Mouse (Mus musculus) hindbrain, postnatal 0 days (tissue): Measurements from ENCODE around the gene Tmprss13. TPM values are rescaled to one million over a fixed set of nuclear protein-coding genes. Genes with fewer than 3 reads are reported as not detected.
A peak's percentile ranks its signal among the peaks of the same experiment; 100 is the strongest.

Source experiments
- ATAC-seq: fragments of 200-750 bp; cut with Nextera tagmentation; 2 replicates; pipeline ENCODE4 v1.8.0; 2017; ENCODE audit warnings: mild to moderate bottlenecking, moderate TSS enrichment, moderate library complexity
- DNase-seq: peaks from one replicate; pipeline ENCODE4 v3.0.0-alpha.2; 2015; ENCODE audit warnings: low spot score
- H3K27ac ChIP-seq: fragments of 300-500 bp; sonication (generic); 2 replicates; pipeline ENCODE4 v1.5.1; 2014; ENCODE audit warnings: mild to moderate bottlenecking
- H3K27me3 ChIP-seq: fragments of 300-500 bp; sonication (generic); 2 replicates; pipeline ENCODE4 v1.6.1; 2014; ENCODE audit warnings: low read length, mixed read lengths; ENCODE audit not compliant: insufficient read depth
- H3K36me3 ChIP-seq: fragments of 300-500 bp; sonication (generic); 2 replicates; pipeline ENCODE4 v1.6.1; 2014; ENCODE audit warnings: low read length, mixed read lengths; ENCODE audit not compliant: insufficient read depth
- H3K4me1 ChIP-seq: fragments of 300-500 bp; sonication (generic); 2 replicates; pipeline ENCODE4 v1.6.1; 2014; ENCODE audit warnings: antibody characterized with exemption, low read length, mixed read lengths; ENCODE audit not compliant: insufficient read depth
- H3K4me2 ChIP-seq: fragments of 300-500 bp; sonication (generic); 2 replicates; pipeline ENCODE4 v1.6.1; 2014; ENCODE audit warnings: low read depth, mild to moderate bottlenecking, low read length, moderate library complexity, mixed read lengths
- H3K4me3 ChIP-seq: fragments of 300-500 bp; sonication (generic); 2 replicates; pipeline ENCODE4 v1.5.1; 2014; ENCODE audit warnings: low read length
- H3K9ac ChIP-seq: fragments of 300-500 bp; sonication (generic); replicated peaks from 2 replicates; pipeline ENCODE4 v1.6.1; 2014; ENCODE audit warnings: mild to moderate bottlenecking, low read length, moderate library complexity, mixed read lengths
- H3K9me3 ChIP-seq: fragments of 300-500 bp; sonication (generic); 2 replicates; pipeline ENCODE4 v1.6.1; 2016; ENCODE audit warnings: low read length, mixed read lengths
- CTCF ChIP-seq: IDR thresholded peaks from 2 replicates; pipeline ENCODE4 v1.5.1; 2016; ENCODE audit warnings: antibody characterized with exemption, control low read depth, low read depth
- WGBS: fragments of 180-500 bp; shearing (Covaris S2); extraction: QIAGEN DNeasy Blood & Tissue Kit; methylation state at CpG from one replicate; pipeline ENCODE4 v1.1.7; 2014; 5-methylcytosine and 5-hydroxymethylcytosine counted together
- polyA plus RNA-seq: library from polyadenylated mRNA; unstranded; fragments of >200 nt; fragmentation: Nextera tagmentation; extraction: Ambion mirVana; gene quantifications from 2 replicates; pipeline ENCODE4 v1.2.1, GENCODE M21; 2015
- total RNA-seq: library from RNA; depleted of rRNA; stranded (reverse); fragments of >200 nt; gene quantifications from 2 replicates; pipeline ENCODE4 v1.2.3, GENCODE M21; 2014; rRNA removed

Gene Tmprss13
- total and polyA plus RNA-seq, 2 experiments from 2014 or later = not detected

DNA sequence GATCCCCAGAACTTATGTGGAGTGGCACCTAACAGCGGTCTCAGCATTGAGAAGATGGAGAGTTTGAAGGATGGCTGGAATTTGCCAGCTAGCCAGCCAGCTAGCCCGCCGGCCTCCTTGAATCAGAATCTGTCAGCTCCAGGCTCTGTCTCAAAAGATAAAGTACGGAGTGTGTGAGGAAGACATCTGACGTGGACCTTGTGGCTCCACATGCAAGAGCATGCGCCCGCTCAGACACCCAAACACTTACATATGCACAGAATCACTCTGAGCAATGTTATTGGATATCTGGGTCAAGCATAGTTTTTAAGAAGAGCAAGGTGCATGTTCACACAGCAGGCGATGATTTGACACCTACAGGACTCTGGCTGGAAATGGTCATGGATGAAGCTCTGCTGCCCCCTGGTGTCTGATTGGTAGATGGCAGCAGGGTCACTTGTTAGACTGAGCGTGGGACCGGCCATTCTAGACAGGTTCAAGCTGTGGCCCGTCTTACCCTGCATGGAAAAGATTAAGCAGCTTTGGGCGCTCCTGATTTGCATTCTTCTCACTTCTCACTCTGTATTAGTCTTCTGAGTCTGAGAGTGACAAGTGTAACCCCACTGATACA, 69.6 kb downstream of the Tmprss13 start:
- 0 out of 2 replicates have a peak, but pooled peaks cover 13% of the 10 kb centered on the region for H3K36me3 ChIP-seq
- 38% methylated on average over 12 of the region's 12 CpGs for WGBS
- peak; percentile 90 for DNase-seq
- no peak overlapping the region for H3K4me3 ChIP-seq
- TF ChIP-seq CTCF = peak; percentile 99
- no peaks in the 10 kb centered on the region for H3K9me3 ChIP-seq
- ATAC-seq = peak; percentile 82
- no peaks in the 10 kb centered on the region for H3K4me1 ChIP-seq
- no peak overlapping the region for H3K27ac ChIP-seq
- no peaks in the 10 kb centered on the region for H3K27me3 ChIP-seq
- H3K4me2 ChIP-seq = no peak overlapping the region
- H3K9ac ChIP-seq = no peak overlapping the region

- 85% methylated on average over 8 of the region's 8 CpGs for WGBS
- no peak for ATAC-seq
Measured at GRCm38 (mm10) chr9:45389596-45389995, 70.7 kb downstream of the Tmprss13 start.

DNA sequence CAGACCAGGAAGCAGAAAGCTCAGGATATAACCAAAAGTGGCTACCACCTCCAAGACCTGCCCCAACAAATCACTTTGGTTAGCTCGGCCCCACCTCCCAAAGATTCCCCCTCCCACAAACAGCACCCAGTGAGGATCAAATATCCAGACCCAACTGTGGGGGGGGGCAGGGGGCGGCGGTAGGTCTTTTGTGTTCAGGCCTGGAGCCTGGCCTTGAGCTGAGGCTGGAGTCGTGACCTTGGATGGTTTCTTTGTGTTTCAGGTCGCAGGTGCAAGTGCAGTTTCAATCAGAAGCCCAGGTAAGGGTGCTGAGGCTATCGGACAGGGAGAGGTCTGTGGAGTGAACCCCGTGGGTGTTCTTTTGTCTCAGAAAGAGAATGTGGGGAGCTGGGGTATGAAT, 72.4 kb downstream of the Tmprss13 start:
- no peak for ATAC-seq
- Histone ChIP-seq H3K36me3 (peaks cover 24% of the 10 kb centered on the region; the same call in 1 of the 2 replicates), H3K4me1 (no peaks in the 10 kb centered on the region), H3K9me3 (no peaks in the 10 kb centered on the region), H3K4me2 (no peak overlapping the region), H3K4me3 (no peak overlapping the region), H3K9ac (no peak overlapping the region), H3K27ac (no peak overlapping the region), H3K27me3 (no peaks in the 10 kb centered on the region)
- no peak for DNase-seq
- TF ChIP-seq CTCF = no peak
- WGBS = 76% methylated on average over 7 of the region's 7 CpGs

More at GRCm38 (mm10) chr9:45389596-45389995, 70.7 kb downstream of the Tmprss13 start:
- H3K9ac ChIP-seq = no peak overlapping the region
- H3K9me3 ChIP-seq = no peaks in the 10 kb centered on the region
- no peaks in the 10 kb centered on the region for H3K4me1 ChIP-seq
- H3K36me3 ChIP-seq = peaks cover 23% of the 10 kb centered on the region; the same call in 1 of the 2 replicates
- no peak overlapping the region for H3K4me3 ChIP-seq
- no peaks in the 10 kb centered on the region for H3K27me3 ChIP-seq
- no peak overlapping the region for H3K4me2 ChIP-seq
- no peak for TF ChIP-seq CTCF
- DNase-seq = no peak
- no peak overlapping the region for H3K27ac ChIP-seq

GRCm38 (mm10) chr9:45395218-45395617, 76.3 kb downstream of the Tmprss13 start:
- Histone ChIP-seq H3K9me3 (no peaks in the 10 kb centered on the region), H3K9ac (no peak overlapping the region), H3K4me3 (no peak overlapping the region), H3K36me3 (peaks cover 29% of the 10 kb centered on the region; the same call in 1 of the 2 replicates), H3K27ac (no peak overlapping the region), H3K4me1 (no peaks in the 10 kb centered on the region), H3K4me2 (no peak overlapping the region), H3K27me3 (no peaks in the 10 kb centered on the region)
- 91% methylated on average over 6 of the region's 6 CpGs for WGBS
- no peak for TF ChIP-seq CTCF
- DNase-seq (no peak), ATAC-seq (no peak)

DNA sequence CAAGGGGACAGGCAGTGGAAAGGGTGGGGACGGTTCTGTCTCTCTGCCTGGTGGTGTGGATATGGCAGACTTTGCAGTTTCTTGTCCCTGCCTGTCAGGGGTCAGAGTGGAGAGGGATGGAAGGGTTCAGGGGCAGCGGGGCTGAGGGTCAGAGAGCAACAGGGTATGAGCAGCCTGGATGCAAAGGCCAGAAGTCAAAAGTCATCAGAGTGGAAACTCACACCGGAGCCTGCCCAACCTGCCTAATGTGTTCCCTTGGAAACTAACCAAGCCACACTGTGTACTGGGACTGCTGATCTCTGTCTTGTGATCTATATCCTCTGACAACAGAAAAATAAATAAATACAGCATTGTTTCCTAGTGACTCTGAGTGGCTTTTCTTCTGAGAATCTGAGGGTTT, 76.9 kb downstream of the Tmprss13 start:
- DNase-seq (no peak), ATAC-seq (no peak)
- Histone ChIP-seq H3K9me3 (no peaks in the 10 kb centered on the region), H3K9ac (no peak overlapping the region), H3K27me3 (no peaks in the 10 kb centered on the region), H3K4me3 (no peak overlapping the region), H3K27ac (no peak overlapping the region), H3K36me3 (peaks cover 29% of the 10 kb centered on the region; the same call in 1 of the 2 replicates), H3K4me2 (no peak overlapping the region), H3K4me1 (no peaks in the 10 kb centered on the region)
- TF ChIP-seq CTCF = no peak
- WGBS = 59% methylated on average over 3 of the region's 3 CpGs

Other genes starting within 250 kb of the Tmprss13 start
- not detected in 2 replicates for gene Jaml, start 239.9 kb upstream of the Tmprss13 start, total RNA-seq
- gene Jaml, start 239.9 kb upstream of the Tmprss13 start, polyA plus RNA-seq = 0.40 and 0.71 TPM in 2 replicates
- 9.9 and 14.3 TPM in 2 replicates for gene Scn2b, start 201.3 kb upstream of the Tmprss13 start, total RNA-seq
- 9.0 and 9.7 TPM in 2 replicates for gene Scn2b, start 201.3 kb upstream of the Tmprss13 start, polyA plus RNA-seq
- 2.2 TPM in 2 replicates for gene Scn4b, start 180.7 kb upstream of the Tmprss13 start, total RNA-seq
- 0.79 and 0.85 TPM in 2 replicates for gene Scn4b, start 180.7 kb upstream of the Tmprss13 start, polyA plus RNA-seq
- not detected in 2 replicates for gene BC049352, start 137.1 kb upstream of the Tmprss13 start, total RNA-seq
- gene BC049352, start 137.1 kb upstream of the Tmprss13 start, polyA plus RNA-seq = 0.16 and 0.19 TPM in 2 replicates
- 1.1 TPM in 1 of 2 replicates, not detected in the other for gene Tmprss4, start 115.0 kb upstream of the Tmprss13 start, total RNA-seq
- gene Tmprss4, start 115.0 kb upstream of the Tmprss13 start, polyA plus RNA-seq = not detected in 2 replicates
- gene Il10ra, start 50.0 kb upstream of the Tmprss13 start, total RNA-seq = 1.4 and 1.5 TPM in 2 replicates
- 0.70 and 0.83 TPM in 2 replicates for gene Il10ra, start 50.0 kb upstream of the Tmprss13 start, polyA plus RNA-seq
- gene Fxyd6, start 51.1 kb downstream of the Tmprss13 start, total RNA-seq = 461 and 490 TPM in 2 replicates
- 752 and 767 TPM in 2 replicates for gene Fxyd6, start 51.1 kb downstream of the Tmprss13 start, polyA plus RNA-seq
- gene Fxyd2, start 80.6 kb downstream of the Tmprss13 start, total RNA-seq = 17.1 and 18.6 TPM in 2 replicates
- gene Fxyd2, start 80.6 kb downstream of the Tmprss13 start, polyA plus RNA-seq = 19.5 and 21.5 TPM in 2 replicates
- gene Dscaml1, start 107.5 kb downstream of the Tmprss13 start, total RNA-seq = 37.5 and 47.4 TPM in 2 replicates
- gene Dscaml1, start 107.5 kb downstream of the Tmprss13 start, polyA plus RNA-seq = 10.5 and 12.4 TPM in 2 replicates